Mouse (Mus musculus) lung, postnatal 0 days (tissue): ENCODE results near the gene Atpaf1.

Source experiments
- CTCF ChIP-seq: IDR thresholded peaks from 2 replicates; pipeline ENCODE4 v1.5.1; 2016; ENCODE audit warnings: antibody characterized with exemption, mild to moderate bottlenecking
- EP300 ChIP-seq: IDR thresholded peaks from 2 replicates; pipeline ENCODE4 v1.6.1; 2016; ENCODE audit warnings: antibody characterized with exemption, mild to moderate bottlenecking, control low read depth

GRCm38 (mm10) chr4:115831221-115831620 is 46.6 kb downstream of the Atpaf1 start:
- TF ChIP-seq CTCF (no peak), EP300 (no peak)
